Mouse (Mus musculus) lung, embryonic 14.5 days (tissue): ENCODE measurements around the gene Shisa2. TPM values are rescaled to one million over a fixed set of nuclear protein-coding genes. Genes with fewer than 3 reads are reported as not detected.

Experiments used
- ATAC-seq: fragments of 200-750 bp; cut with Nextera tagmentation; 2 replicates; pipeline ENCODE4 v1.8.0; 2017; ENCODE audit warnings: mild to moderate bottlenecking, moderate TSS enrichment, moderate library complexity; ENCODE audit not compliant: insufficient read depth
- DNase-seq: peaks from one replicate; pipeline ENCODE4 v3.0.0-alpha.2; 2015
- H3K27ac ChIP-seq: fragments of 300-500 bp; sonication (generic); 2 replicates; pipeline ENCODE4 v1.5.1; 2014; ENCODE audit warnings: low read depth, mild to moderate bottlenecking, moderate library complexity
- H3K27me3 ChIP-seq: fragments of 300-500 bp; sonication (generic); 2 replicates; pipeline ENCODE4 v1.6.1; 2014; ENCODE audit warnings: low read length, control low read depth; ENCODE audit not compliant: insufficient read depth
- H3K36me3 ChIP-seq: fragments of 300-500 bp; sonication (generic); 2 replicates; pipeline ENCODE4 v1.6.1; 2014; ENCODE audit warnings: control low read depth; ENCODE audit not compliant: insufficient read depth
- H3K4me1 ChIP-seq: fragments of 300-500 bp; sonication (generic); 2 replicates; pipeline ENCODE4 v1.6.1; 2014; ENCODE audit warnings: antibody characterized with exemption, control low read depth; ENCODE audit not compliant: insufficient read depth
- H3K4me2 ChIP-seq: fragments of 300-500 bp; sonication (generic); 2 replicates; pipeline ENCODE4 v1.6.1; 2014; ENCODE audit warnings: mild to moderate bottlenecking
- H3K4me3 ChIP-seq: fragments of 300-500 bp; sonication (generic); 2 replicates; pipeline ENCODE4 v1.5.1; 2014; ENCODE audit warnings: low read depth, low read length
- H3K9ac ChIP-seq: fragments of 300-500 bp; sonication (generic); 2 replicates; pipeline ENCODE4 v1.6.1; 2014
- H3K9me3 ChIP-seq: fragments of 300-500 bp; sonication (generic); 2 replicates; pipeline ENCODE4 v1.6.1; 2016; ENCODE audit warnings: low read depth, low read length, control low read depth
- CTCF ChIP-seq: IDR thresholded peaks from 2 replicates; pipeline ENCODE4 v1.5.1; 2016; ENCODE audit warnings: antibody characterized with exemption, low read depth
- WGBS: fragments of 180-500 bp; shearing (Covaris S2); extraction: QIAGEN DNeasy Blood & Tissue Kit; methylation state at CpG from one replicate; pipeline ENCODE4 v1.1.7; 2014; 5-methylcytosine and 5-hydroxymethylcytosine counted together
- polyA plus RNA-seq: library from polyadenylated mRNA; unstranded; fragments of >200 nt; fragmentation: Nextera tagmentation; extraction: Ambion mirVana; gene quantifications from 2 replicates; pipeline ENCODE4 v1.2.1, GENCODE M21; 2014

Shisa2 gene
- polyA plus RNA-seq, 1 experiment from 2014 or later: 21.7 TPM

GRCm38 (mm10) chr14:59644896-59645295 is 19.8 kb downstream of the Shisa2 start:
- Histone ChIP-seq H3K9ac (no peak overlapping the region), H3K36me3 (no peaks in the 10 kb centered on the region), H3K27ac (no peak overlapping the region), H3K27me3 (no peaks in the 10 kb centered on the region), H3K4me2 (no peak overlapping the region), H3K9me3 (no peaks in the 10 kb centered on the region), H3K4me1 (peaks cover 8% of the 10 kb centered on the region), H3K4me3 (no peak overlapping the region)
- ATAC-seq: no peak
- no peak for DNase-seq
- WGBS: 71% methylated on average over 3 of the region's 3 CpGs
- no peak for TF ChIP-seq CTCF

- Histone ChIP-seq H3K4me2 (no peak overlapping the region), H3K27ac (no peak overlapping the region), H3K27me3 (no peaks in the 10 kb centered on the region), H3K36me3 (no peaks in the 10 kb centered on the region), H3K9me3 (no peaks in the 10 kb centered on the region), H3K4me3 (no peak overlapping the region), H3K9ac (no peak overlapping the region), H3K4me1 (peaks cover 8% of the 10 kb centered on the region)
- ATAC-seq (peak; percentile 45; the same call in 1 of the 2 replicates), DNase-seq (peak; percentile 32)
- WGBS: 61% methylated on average over 16 of the region's 16 CpGs
- TF ChIP-seq CTCF: no peak
Observed at GRCm38 (mm10) chr14:59646826-59647697, 22.0 kb downstream of the Shisa2 start.

GRCm38 (mm10) chr14:59648611-59649010 is 23.5 kb downstream of the Shisa2 start:
- no peak for TF ChIP-seq CTCF
- H3K27ac ChIP-seq: no peak overlapping the region
- no peak overlapping the region for H3K4me2 ChIP-seq
- H3K9ac ChIP-seq: no peak overlapping the region
- peaks cover 4% of the 10 kb centered on the region; the same call in 1 of the 2 replicates for H3K4me1 ChIP-seq
- 76% methylated on average over 10 of the region's 10 CpGs for WGBS
- no peak for ATAC-seq
- no peak overlapping the region for H3K4me3 ChIP-seq
- no peaks in the 10 kb centered on the region for H3K27me3 ChIP-seq
- no peaks in the 10 kb centered on the region for H3K36me3 ChIP-seq
- no peak for DNase-seq
- H3K9me3 ChIP-seq: no peaks in the 10 kb centered on the region

GRCm38 (mm10) chr14:59649337-59649736 is 24.2 kb downstream of the Shisa2 start:
- WGBS: 61% methylated on average over 6 of the region's 6 CpGs
- H3K9ac ChIP-seq: no peak overlapping the region
- H3K27ac ChIP-seq: no peak overlapping the region
- TF ChIP-seq CTCF: no peak
- H3K4me2 ChIP-seq: no peak overlapping the region
- H3K4me1 ChIP-seq: no peaks in the 10 kb centered on the region
- no peak overlapping the region for H3K4me3 ChIP-seq
- no peaks in the 10 kb centered on the region for H3K9me3 ChIP-seq
- DNase-seq (no peak), ATAC-seq (no peak)
- no peaks in the 10 kb centered on the region for H3K27me3 ChIP-seq
- no peaks in the 10 kb centered on the region for H3K36me3 ChIP-seq

- Histone ChIP-seq H3K4me3 (no peak overlapping the region), H3K4me1 (no peaks in the 10 kb centered on the region), H3K27me3 (no peaks in the 10 kb centered on the region), H3K27ac (no peak overlapping the region), H3K36me3 (no peaks in the 10 kb centered on the region), H3K4me2 (no peak overlapping the region), H3K9ac (no peak overlapping the region), H3K9me3 (no peaks in the 10 kb centered on the region)
- DNase-seq: no peak
- 45% methylated on average over 6 of the region's 6 CpGs for WGBS
- ATAC-seq: no peak
- TF ChIP-seq CTCF: no peak
Observed at GRCm38 (mm10) chr14:59656591-59656990, 31.5 kb downstream of the Shisa2 start.

- DNase-seq: no peak
- 97% methylated on average over 1 of the region's 1 CpGs for WGBS
Observed at GRCm38 (mm10) chr14:59657098-59657497, 32.0 kb downstream of the Shisa2 start.

GRCm38 (mm10) chr14:59672893-59673515 is 47.9 kb downstream of the Shisa2 start:
- Histone ChIP-seq H3K27ac (no peak overlapping the region), H3K27me3 (no peaks in the 10 kb centered on the region), H3K36me3 (no peaks in the 10 kb centered on the region), H3K4me1 (peaks cover 15% of the 10 kb centered on the region), H3K4me2 (no peak overlapping the region), H3K9me3 (no peaks in the 10 kb centered on the region), H3K4me3 (no peak overlapping the region), H3K9ac (no peak overlapping the region)
- no peak for ATAC-seq
- no peak for DNase-seq
- 88% methylated on average over 6 of the region's 6 CpGs for WGBS
- no peak for TF ChIP-seq CTCF

More at GRCm38 (mm10) chr14:59657098-59657497, 32.0 kb downstream of the Shisa2 start:
- Histone ChIP-seq H3K9me3 (no peaks in the 10 kb centered on the region), H3K4me3 (no peak overlapping the region), H3K4me1 (no peaks in the 10 kb centered on the region), H3K9ac (no peak overlapping the region), H3K36me3 (no peaks in the 10 kb centered on the region), H3K4me2 (no peak overlapping the region), H3K27me3 (no peaks in the 10 kb centered on the region), H3K27ac (no peak overlapping the region)
- ATAC-seq: no peak
- TF ChIP-seq CTCF: no peak
